Mouse (Mus musculus): ENCODE data around the gene Amhr2. TPM values are rescaled to one million over a fixed set of nuclear protein-coding genes. Genes with fewer than 3 reads are reported as not detected.

Amhr2 gene
- polyA plus RNA-seq, 1 experiment = 0.08 TPM

GRCm38 (mm10) chr15:102502254-102502840, 57.2 kb downstream of the Amhr2 start:
- Histone ChIP-seq H3K4me3 (replicated peaks) (no peak overlapping the region), H3K36me3 (ENCODE audit: control insufficient read depth) (peaks cover 78% of the 10 kb centered on the region), H3K27me3 (ENCODE audit: control insufficient read depth) (no peaks in the 10 kb centered on the region; the same call in 1 of the 2 replicates), H3K4me1 (ENCODE audit: control insufficient read depth) (peaks cover 5% of the 10 kb centered on the region), H3K9me3 (ENCODE audit: control insufficient read depth, low read length) (no peaks in the 10 kb centered on the region)
- TF ChIP-seq GATA1 (IDR thresholded peaks at IDR 0.05; ENCODE audit: low read length) = no peak
- TF ChIP-seq TAL1 (IDR thresholded peaks at IDR 0.05; ENCODE audit: low read length) = no peak

- Histone ChIP-seq H3K27me3 (ENCODE audit: control insufficient read depth) (peaks cover 3% of the 10 kb centered on the region), H3K9me3 (ENCODE audit: control insufficient read depth, low read length) (no peaks in the 10 kb centered on the region), H3K36me3 (ENCODE audit: control insufficient read depth) (peaks cover 67% of the 10 kb centered on the region), H3K4me3 (replicated peaks) (no peak within 1 kb of the TSS), H3K4me1 (ENCODE audit: control insufficient read depth) (peaks cover 5% of the 10 kb centered on the region)
- TF ChIP-seq GATA1 (IDR thresholded peaks at IDR 0.05; ENCODE audit: low read length) = no peak
- TF ChIP-seq TAL1 (IDR thresholded peaks at IDR 0.05; ENCODE audit: low read length) = no peak
Observed at GRCm38 (mm10) chr15:102503447-102503846, 58.3 kb downstream of the Amhr2 start, which contains the start of gene Gm10337. Gene Gm10337 (plus strand): TSS chr15:102503722.

Other genes with a start within 250 kb of the Amhr2 start
- gene Zfp740, start 242.1 kb upstream of the Amhr2 start, polyA plus RNA-seq (2012) = 0.44 and 0.77 TPM in 2 replicates
- 0.97 and 1.4 TPM in 2 replicates for gene Csad, start 240.6 kb upstream of the Amhr2 start, polyA plus RNA-seq (2012)
- gene Itgb7, start 213.4 kb upstream of the Amhr2 start, polyA plus RNA-seq (2012) = 1.4 and 2.1 TPM in 2 replicates
- gene Rarg, start 187.8 kb upstream of the Amhr2 start, polyA plus RNA-seq (2012) = 0.09 TPM in 2 replicates
- not detected in 2 replicates for gene Gm9918, start 174.8 kb upstream of the Amhr2 start, polyA plus RNA-seq (2012)
- gene Mfsd5, start 165.9 kb upstream of the Amhr2 start, polyA plus RNA-seq (2012) = 3.2 and 3.5 TPM in 2 replicates
- 12.0 and 15.2 TPM in 2 replicates for gene Espl1, start 149.1 kb upstream of the Amhr2 start, polyA plus RNA-seq (2012)
- 1.2 and 3.3 TPM in 2 replicates for gene Pfdn5, start 119.3 kb upstream of the Amhr2 start, polyA plus RNA-seq (2012)
- 6.4 and 8.0 TPM in 2 replicates for gene Myg1, start 113.7 kb upstream of the Amhr2 start, polyA plus RNA-seq (2012)
- gene Aaas, start 94.6 kb upstream of the Amhr2 start, polyA plus RNA-seq (2012) = 13.7 and 18.1 TPM in 2 replicates
- not detected in 2 replicates for gene Sp7, start 78.2 kb upstream of the Amhr2 start, polyA plus RNA-seq (2012)
- gene Sp1, start 39.2 kb upstream of the Amhr2 start, polyA plus RNA-seq (2012) = 0.32 and 0.93 TPM in 2 replicates
- 28.4 and 73.8 TPM in 2 replicates for gene Prr13, start 13.7 kb downstream of the Amhr2 start, polyA plus RNA-seq (2012)
- 31.3 and 62.4 TPM in 2 replicates for gene Pcbp2, start 25.2 kb downstream of the Amhr2 start, polyA plus RNA-seq (2012)
- not detected in 2 replicates for gene Gm10337, start 58.4 kb downstream of the Amhr2 start, polyA plus RNA-seq (2012)
- gene Map3k12, start 71.7 kb downstream of the Amhr2 start, polyA plus RNA-seq (2012) = 0.01 TPM in 2 replicates
- 11.9 and 12.1 TPM in 2 replicates for gene Tarbp2, start 72.8 kb downstream of the Amhr2 start, polyA plus RNA-seq (2012)
- gene Npff, start 79.6 kb downstream of the Amhr2 start, polyA plus RNA-seq (2012) = 0.16 and 0.17 TPM in 2 replicates
- gene Gm28047, start 179.7 kb downstream of the Amhr2 start, polyA plus RNA-seq (2012) = 0.09 TPM in 1 of 2 replicates, not detected in the other
- gene Atf7, start 180.1 kb downstream of the Amhr2 start, polyA plus RNA-seq (2012) = 0.72 and 1.1 TPM in 2 replicates
- 1.2 and 2.9 TPM in 2 replicates for gene Atp5g2, start 227.0 kb downstream of the Amhr2 start, polyA plus RNA-seq (2012)